Mouse (Mus musculus): ENCODE results near the gene Hoxb4. TPM values are rescaled to one million over a fixed set of nuclear protein-coding genes. Genes with fewer than 3 reads are reported as not detected.

The Hoxb4 gene
- polyA plus RNA-seq, 1 experiment from 2014 or later, result 4.4 TPM

DNA sequence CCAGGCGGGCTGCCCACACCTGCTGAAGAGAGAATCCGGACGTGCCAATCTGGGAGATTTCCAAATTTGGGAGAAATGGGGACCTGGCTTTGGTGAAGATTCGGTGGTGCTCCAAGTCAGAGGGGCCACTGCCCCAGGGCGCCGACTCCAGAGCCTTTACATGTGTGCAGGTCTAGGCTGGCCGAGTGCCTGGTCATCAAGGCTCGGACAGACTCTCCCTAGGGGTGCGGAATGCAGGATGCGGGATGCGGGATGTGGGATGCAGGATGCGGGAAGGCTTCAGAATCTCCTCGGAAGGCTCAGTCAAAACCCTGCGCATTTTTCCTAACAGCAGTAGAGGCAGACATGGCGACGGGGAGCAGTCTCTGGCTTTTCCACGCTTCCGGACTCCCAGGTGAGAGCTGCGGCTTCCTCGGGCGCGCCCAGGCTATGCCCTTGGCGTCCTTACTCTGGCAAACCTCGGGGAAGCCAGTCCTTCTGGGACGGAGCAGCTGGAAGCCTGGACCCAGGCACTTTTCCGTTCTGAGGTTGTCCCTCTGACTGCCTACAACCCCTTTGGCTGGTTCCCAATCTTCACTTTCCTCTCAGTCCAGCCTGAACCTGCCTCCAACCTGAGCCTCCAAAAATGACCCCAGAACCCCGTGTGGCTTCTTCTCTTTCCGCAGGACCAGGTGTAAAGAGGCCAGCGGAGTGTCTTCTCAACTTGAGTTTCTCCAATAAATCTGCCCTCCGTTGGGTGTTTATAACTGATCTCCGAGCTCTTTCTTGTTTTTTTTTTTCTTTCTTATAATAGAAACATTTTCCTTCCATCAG lies 38.4 kb upstream of the Hoxb4 start:
- Histone ChIP-seq H3K27ac (no peak overlapping the region), H3K27me3 (peaks cover 94% of the 10 kb centered on the region), H3K9ac (no peak overlapping the region), H3K4me3 (0 out of 2 replicates have a peak overlapping the region, but pooled peaks have one; percentile 0), H3K36me3 (no peaks in the 10 kb centered on the region), H3K4me1 (peaks cover 14% of the 10 kb centered on the region), H3K4me2 (no peak overlapping the region), H3K9me3 (no peaks in the 10 kb centered on the region)
- WGBS, result 5% methylated on average over 31 of the region's 31 CpGs
- ATAC-seq (ENCODE audit: borderline replicate concordance, extremely low read depth, low FRiP score, low TSS enrichment), result no peak

DNA sequence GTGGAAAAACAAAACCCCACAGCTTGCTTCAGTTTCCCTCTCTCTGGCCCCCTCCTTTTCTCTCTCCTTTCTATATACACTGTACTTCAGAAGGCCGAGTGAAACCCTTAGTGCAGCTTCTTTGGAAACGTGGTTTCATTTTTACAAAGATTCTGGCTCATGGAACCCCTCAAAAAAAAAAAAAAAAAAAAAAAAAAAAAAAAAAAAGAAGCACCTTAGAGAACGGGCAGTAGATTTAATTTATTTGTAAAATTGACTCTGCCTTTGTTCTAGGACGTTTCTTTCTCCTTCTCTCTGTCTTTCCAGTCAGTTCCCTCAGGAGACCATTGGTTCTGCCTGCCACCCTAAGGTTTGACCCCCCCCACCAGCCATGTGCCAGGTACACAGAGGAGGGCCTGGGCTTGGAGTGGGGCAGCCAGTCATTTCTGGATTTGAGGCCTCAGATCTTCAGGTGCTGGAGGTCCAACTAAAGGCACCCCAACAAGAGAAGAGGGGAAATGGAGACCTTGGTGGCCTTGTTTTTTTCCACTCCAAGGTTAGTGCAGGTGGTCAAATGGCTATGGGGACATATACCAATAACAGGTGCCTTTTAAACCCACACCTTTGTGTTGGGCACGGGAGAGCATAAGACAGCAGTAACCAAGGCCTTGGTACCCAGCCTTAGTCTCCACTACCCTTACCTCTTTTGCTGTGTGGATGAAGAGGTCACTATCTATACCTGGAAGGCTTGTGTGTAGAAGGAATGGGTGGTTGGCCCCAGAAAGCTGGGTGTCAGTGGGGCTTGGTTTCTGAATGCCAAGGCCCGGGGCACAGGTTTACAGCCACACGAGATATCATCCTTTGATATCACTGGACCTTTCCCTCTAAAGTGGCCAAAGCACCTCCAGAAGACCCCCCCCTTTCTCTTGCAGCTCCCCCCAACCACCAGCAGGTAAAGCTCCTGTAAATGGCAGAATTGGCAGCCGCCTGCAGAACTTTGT lies 37.4 kb upstream of the Hoxb4 start:
- WGBS, result 17% methylated on average over 8 of the region's 8 CpGs
- no peak for ATAC-seq (ENCODE audit: borderline replicate concordance, extremely low read depth, low FRiP score, low TSS enrichment)
- no peak overlapping the region for H3K27ac ChIP-seq
- no peaks in the 10 kb centered on the region for H3K36me3 ChIP-seq
- H3K4me3 ChIP-seq, result no peak overlapping the region
- peaks cover 16% of the 10 kb centered on the region for H3K4me1 ChIP-seq
- H3K9ac ChIP-seq, result no peak overlapping the region
- no peak overlapping the region for H3K4me2 ChIP-seq
- peaks cover 92% of the 10 kb centered on the region for H3K27me3 ChIP-seq
- no peaks in the 10 kb centered on the region for H3K9me3 ChIP-seq

DNA sequence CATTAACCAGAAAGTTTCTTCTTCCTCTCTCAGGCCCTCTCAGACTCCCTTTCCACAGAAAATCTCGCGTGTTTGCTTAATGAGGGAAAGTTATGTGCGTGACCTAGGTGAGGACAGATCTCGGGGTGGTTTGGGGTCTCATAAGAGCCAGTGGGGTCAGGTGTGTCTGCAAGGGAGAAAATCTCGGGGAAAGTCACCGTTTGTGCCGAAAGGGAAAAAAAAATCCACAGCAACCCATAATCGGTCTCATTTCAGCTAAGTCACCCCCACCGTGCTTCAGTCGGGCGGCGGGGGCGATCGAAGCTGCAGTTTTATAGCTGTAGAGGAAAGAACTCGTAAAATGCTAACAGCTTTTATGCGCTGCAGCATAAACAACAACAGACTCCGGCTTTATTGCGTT lies 36.7 kb upstream of the Hoxb4 start:
- H3K4me2 ChIP-seq, result no peak overlapping the region
- peaks cover 16% of the 10 kb centered on the region for H3K4me1 ChIP-seq
- H3K4me3 ChIP-seq, result no peak overlapping the region
- H3K9me3 ChIP-seq, result no peaks in the 10 kb centered on the region
- no peak for ATAC-seq (ENCODE audit: borderline replicate concordance, extremely low read depth, low FRiP score, low TSS enrichment)
- no peak overlapping the region for H3K9ac ChIP-seq
- no peaks in the 10 kb centered on the region for H3K36me3 ChIP-seq
- no peak overlapping the region for H3K27ac ChIP-seq
- 9% methylated on average over 18 of the region's 18 CpGs for WGBS
- peaks cover 92% of the 10 kb centered on the region for H3K27me3 ChIP-seq

DNA sequence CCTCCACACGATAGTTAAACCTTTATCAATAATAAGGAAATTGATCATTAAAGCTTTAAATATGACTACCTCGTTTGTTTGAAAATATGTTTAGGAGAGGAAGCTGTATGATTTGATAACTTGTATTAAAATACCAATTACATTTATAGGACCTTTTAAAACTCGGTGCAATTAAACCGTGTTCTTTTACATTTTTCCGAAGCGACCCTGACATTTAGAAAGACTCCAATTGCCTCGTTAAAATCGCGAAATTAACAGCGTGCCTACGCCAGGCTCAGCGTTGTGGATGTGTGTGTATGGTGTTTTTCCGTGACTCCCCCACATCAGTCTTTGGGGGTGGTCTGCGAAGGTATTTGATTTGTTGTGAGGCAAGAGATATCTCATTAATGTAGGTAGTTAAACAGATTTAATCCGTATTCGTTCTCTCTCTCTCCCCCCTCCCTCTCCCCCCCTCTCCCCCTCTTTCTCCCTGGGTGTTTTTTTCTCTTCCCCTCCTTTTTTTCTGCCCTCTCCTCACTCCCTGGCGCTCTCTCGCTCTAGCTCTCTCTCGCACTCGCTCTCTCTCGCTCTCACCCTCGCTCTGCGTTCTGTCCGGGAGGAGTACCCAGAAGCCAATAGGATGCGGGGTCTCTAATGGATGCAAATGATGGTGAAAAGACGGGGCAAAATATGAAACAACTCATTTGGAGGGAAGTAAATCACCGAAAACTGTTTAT lies 36.1 kb upstream of the Hoxb4 start, which contains the start of gene Hoxb8:
TSS of gene Hoxb8 (plus strand) at position 51 of the 716 bp plus-strand sequence.
- 1% methylated on average over 27 of the region's 27 CpGs for WGBS
- Histone ChIP-seq H3K9me3 (no peaks in the 10 kb centered on the region), H3K9ac (no peak within 1 kb of the TSS), H3K36me3 (no peaks in the 10 kb centered on the region), H3K4me3 (peak within 1 kb of the TSS; percentile 41), H3K27ac (no peak within 1 kb of the TSS), H3K27me3 (peaks cover 92% of the 10 kb centered on the region), H3K4me1 (peaks cover 21% of the 10 kb centered on the region), H3K4me2 (peak within 1 kb of the TSS; percentile 67)
- ATAC-seq (ENCODE audit: borderline replicate concordance, extremely low read depth, low FRiP score, low TSS enrichment), result no peak

DNA sequence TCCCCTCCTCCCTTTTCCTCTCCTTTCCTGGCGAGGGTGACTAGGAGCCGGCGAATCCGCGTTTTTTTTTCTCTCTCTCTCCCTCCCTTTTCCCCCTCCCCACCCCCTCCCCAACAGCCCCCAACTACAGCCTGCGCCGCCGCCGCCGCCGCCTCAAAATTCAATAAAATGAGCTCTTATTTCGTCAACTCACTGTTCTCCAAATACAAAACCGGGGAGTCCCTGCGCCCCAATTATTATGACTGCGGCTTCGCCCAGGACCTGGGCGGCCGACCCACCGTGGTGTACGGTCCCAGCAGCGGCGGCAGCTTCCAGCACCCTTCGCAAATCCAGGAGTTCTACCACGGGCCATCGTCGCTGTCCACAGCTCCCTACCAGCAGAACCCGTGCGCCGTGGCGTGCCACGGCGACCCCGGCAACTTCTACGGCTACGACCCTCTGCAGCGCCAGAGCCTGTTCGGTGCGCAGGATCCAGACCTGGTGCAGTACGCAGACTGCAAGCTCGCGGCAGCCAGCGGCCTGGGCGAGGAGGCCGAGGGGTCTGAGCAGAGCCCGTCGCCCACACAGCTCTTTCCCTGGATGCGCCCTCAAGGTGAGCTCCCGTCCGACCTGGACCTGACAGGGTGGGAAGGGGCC lies 35.2 kb upstream of the Hoxb4 start:
- ATAC-seq (ENCODE audit: borderline replicate concordance, extremely low read depth, low FRiP score, low TSS enrichment), result no peak
- Histone ChIP-seq H3K4me1 (peaks cover 22% of the 10 kb centered on the region), H3K4me3 (peak overlapping the region; percentile 41), H3K27me3 (peaks cover 92% of the 10 kb centered on the region), H3K9me3 (no peaks in the 10 kb centered on the region), H3K27ac (no peak overlapping the region), H3K4me2 (peak overlapping the region; percentile 67), H3K36me3 (no peaks in the 10 kb centered on the region), H3K9ac (peak overlapping the region; percentile 4; the same call in 1 of the 2 replicates)
- under 1% methylated on average over 49 of the region's 49 CpGs for WGBS

DNA sequence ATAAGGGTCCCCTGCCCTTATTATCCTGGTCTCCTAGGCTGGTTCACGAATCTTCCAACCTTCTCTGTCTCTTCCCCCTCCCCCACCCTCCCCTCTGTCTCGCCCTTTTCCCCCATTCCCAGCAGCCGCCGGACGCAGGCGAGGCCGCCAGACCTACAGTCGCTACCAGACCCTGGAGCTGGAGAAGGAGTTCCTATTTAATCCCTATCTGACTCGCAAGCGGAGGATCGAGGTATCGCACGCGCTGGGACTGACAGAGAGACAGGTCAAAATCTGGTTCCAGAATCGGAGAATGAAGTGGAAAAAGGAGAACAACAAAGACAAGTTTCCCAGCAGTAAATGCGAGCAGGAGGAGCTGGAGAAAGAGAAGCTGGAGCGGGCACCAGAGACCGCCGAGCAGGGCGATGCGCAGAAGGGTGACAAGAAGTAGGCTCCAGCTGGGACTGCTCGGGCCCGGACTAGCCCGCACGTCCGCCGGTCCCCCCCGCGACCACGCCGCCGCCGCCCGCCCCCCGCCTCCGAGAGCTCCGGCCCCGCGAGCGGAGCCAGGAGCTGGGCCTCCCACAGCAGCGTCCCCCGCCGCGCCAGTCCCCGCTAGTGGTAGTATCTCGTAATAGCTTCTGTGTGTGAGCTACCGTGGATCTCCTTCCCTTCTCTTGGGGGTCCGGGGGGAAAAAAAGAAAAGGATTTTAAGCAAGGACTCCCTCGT lies 33.9 kb upstream of the Hoxb4 start:
- ATAC-seq (ENCODE audit: borderline replicate concordance, extremely low read depth, low FRiP score, low TSS enrichment), result peak; percentile 47; the same call in 1 of the 2 replicates
- H3K4me1 ChIP-seq, result peaks cover 22% of the 10 kb centered on the region
- H3K9ac ChIP-seq, result peak overlapping the region; percentile 58
- H3K36me3 ChIP-seq, result no peaks in the 10 kb centered on the region
- peaks cover 93% of the 10 kb centered on the region for H3K27me3 ChIP-seq
- no peaks in the 10 kb centered on the region for H3K9me3 ChIP-seq
- peak overlapping the region; percentile 41 for H3K4me3 ChIP-seq
- H3K27ac ChIP-seq, result peak overlapping the region; percentile 84
- WGBS, result under 1% methylated on average over 48 of the region's 49 CpGs
- H3K4me2 ChIP-seq, result peak overlapping the region; percentile 67

DNA sequence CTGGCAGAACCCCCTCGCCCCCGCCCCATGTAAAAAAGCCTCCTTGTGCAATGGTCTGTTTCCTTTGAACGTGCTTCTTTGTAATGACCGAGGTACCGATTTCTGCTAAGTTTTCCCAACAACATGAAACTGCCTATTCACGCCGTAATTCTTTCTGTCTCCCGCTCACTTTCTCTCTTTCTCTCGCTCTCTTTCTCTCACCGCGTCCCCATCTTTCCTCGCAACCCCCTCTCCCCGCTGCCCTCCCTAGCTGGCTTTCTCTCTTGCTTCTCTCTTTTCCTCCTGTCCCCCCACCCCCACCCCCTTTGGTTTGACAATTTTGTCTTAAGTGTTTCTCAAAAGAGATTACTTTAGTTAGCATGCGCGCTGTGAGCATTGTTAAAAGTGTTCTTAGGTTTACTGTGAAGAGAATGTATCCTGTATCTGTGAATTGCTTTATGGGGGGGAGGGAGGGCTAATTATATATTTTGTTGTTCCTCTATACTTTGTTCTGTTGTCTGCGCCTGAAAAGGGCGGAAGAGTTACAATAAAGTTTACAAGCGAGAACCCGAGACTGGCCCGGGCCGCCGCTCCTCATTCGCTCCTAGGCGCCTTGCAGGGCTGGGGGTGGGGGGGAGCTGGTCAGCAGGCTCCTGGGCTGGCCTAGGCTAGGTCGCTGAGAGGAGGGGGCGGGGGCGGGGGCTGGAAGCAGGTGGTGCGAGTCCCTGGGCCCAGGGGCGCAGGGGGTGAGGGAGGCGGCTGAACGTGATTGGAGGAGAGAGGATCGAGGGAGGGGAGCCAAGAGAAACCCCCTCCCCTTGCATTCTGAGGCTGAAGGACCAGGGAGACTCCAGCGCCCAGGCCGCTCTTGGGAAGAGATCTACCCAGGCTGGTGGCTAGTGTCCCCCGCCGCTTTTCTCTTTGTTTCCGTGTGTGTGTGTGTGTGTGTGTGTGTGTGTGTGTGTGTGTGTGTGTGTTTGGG lies 33.0 kb upstream of the Hoxb4 start:
- Histone ChIP-seq H3K4me2 (peak overlapping the region; percentile 67), H3K27me3 (peaks cover 93% of the 10 kb centered on the region), H3K27ac (peak overlapping the region; percentile 84), H3K9me3 (no peaks in the 10 kb centered on the region), H3K4me1 (peaks cover 22% of the 10 kb centered on the region), H3K4me3 (peak overlapping the region; percentile 41), H3K9ac (peak overlapping the region; percentile 58), H3K36me3 (no peaks in the 10 kb centered on the region)
- 2% methylated on average over 29 of the region's 37 CpGs for whole genome bisulfite sequencing
- ATAC-seq (ENCODE audit: borderline replicate concordance, extremely low read depth, low FRiP score, low TSS enrichment), result peak; percentile 37; the same call in 1 of the 2 replicates

DNA sequence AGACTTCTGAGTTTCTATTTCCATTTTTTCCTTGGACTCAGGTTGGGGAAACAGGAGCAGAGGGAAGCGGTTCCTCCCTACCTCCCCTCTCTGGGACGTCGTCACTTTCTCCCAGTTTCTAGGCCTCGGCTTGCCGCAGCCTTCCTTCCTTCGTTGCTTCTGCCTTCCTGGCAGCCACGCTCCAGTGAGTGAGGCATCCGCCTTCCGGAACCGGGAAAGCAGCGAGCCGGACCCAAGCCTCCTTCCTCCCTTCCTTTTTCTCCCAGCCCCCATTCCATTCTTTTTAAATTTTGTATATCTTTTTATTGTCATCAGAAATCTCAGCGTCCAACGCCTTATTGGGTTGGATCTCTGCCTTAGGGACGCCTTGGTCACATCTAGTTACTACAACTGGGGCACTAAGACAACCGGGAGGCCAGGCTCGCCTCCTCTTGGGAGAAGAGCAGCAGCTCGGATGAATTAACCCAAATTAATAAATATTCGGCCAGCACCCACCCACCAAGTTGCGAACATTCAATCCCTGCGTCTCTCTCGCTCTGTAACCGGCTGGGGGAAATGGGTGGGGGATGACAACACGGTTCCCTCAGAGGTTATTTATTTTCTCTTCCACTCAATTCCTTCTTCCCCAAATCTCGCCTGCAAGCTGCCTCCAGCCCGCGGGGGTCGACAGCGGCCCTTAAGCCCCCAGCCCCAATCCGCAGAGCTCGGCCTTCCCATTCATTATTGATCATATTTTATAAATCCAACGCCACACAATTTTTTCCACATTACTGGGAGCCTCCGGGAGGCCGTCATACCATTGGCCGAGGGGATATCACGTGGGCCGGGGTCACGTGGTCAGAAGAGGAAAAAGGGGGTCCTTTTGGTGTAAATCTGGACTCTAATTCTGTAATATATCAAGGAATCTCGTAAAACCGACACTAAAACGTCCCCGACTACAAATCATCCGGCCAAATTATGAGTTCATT lies 32.0 kb upstream of the Hoxb4 start, which contains the start of gene Hoxb7:
TSS of gene Hoxb7 (plus strand) at position 853 of the 968 bp plus-strand sequence.
- Histone ChIP-seq H3K9ac (peak within 1 kb of the TSS; percentile 58), H3K27ac (peak within 1 kb of the TSS; percentile 84), H3K27me3 (peaks cover 93% of the 10 kb centered on the region), H3K4me2 (peak within 1 kb of the TSS; percentile 67), H3K4me3 (peak within 1 kb of the TSS; percentile 41), H3K9me3 (no peaks in the 10 kb centered on the region), H3K4me1 (peaks cover 22% of the 10 kb centered on the region), H3K36me3 (no peaks in the 10 kb centered on the region)
- no peak for ATAC-seq (ENCODE audit: borderline replicate concordance, extremely low read depth, low FRiP score, low TSS enrichment)
- 1% methylated on average over 41 of the region's 43 CpGs for WGBS
